Mouse (Mus musculus) B cell, adult 2 months (primary cell): Measurements from ENCODE around the gene Dync1i1.

Source experiments
- DNase-seq, 2 experiments: peaks; one replicate each; pipeline ENCODE4 v3.0.0; 2022

The Dync1i1 gene

GRCm38 (mm10) chr6:5781752-5782151 lies 56.3 kb downstream of the Dync1i1 start:
- DNase-seq: no peak

DNA sequence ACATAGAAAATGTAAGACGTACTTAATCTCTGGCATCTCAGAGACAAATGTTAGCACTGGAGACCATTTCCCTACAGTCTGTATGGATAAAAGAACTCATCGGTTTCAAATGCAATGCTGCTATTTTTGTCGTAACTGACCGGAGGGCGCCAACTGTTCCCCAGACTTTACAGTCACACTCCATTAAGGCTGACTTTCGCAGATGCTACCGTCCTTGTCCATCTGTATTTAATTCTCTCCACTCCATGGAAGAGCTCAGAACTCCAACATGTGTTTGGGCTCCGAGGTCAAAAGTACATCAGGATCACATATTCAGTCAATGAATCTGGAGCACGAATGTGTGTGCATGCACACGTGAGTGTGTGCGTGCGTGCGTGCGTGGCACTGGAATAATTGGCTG lies 58.4 kb downstream of the Dync1i1 start:
- no peak for DNase-seq

DNA sequence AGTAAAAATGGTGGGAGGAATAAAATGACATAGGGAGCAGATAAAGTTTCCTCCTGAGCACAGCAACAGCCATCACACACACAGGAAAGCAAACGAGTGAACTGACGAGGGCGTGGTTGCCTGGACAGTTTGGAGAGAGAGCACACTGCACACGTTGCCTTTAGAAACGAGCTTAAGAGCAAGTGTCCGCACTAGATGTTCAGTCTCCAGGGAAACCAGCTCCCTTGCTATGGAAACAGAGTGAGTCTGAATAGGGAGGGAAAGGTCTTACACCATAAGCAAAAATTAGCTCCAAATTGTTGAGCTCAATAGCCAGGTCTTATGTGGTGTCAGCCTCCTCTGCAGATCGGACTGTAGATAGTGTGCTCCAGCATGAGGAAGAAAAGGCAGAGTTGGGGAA lies 65.2 kb downstream of the Dync1i1 start:
- no peak for DNase-seq

- no peak for DNase-seq
Measured at GRCm38 (mm10) chr6:5794106-5794753, 68.8 kb downstream of the Dync1i1 start.

GRCm38 (mm10) chr6:5795314-5795713 lies 69.9 kb downstream of the Dync1i1 start:
- DNase-seq: no peak

GRCm38 (mm10) chr6:5802124-5802839 lies 76.8 kb downstream of the Dync1i1 start:
- no peak for DNase-seq

DNA sequence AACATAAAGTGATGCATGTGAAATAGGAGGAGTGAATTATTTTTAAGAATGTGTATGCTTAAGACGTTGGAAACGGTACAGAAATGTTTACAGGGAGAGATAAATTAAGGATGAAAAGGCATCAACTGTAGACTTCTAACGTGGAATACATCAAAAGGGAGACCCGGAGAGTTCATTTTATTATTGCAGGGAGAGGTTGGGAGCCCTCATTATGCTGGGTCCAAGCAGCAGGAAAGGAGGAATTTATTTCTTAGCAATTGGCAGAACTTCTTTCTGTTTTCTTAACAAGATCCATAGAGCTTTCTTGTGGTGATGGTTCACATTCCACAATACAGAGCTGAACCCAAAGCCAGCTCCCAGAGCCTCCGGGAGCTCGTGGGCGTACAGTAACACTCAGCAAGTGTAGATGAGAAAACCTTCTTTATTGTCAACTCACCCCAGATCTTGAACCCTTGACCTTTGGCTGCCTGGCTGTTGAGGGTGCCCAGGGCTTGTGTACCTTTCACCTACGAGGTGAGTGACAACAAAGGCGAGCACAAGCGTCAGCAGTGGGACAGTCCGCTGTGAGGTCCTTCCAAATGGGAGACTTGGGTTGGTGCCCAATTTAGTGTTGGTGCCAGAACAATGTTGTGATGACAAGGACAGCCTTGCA lies 77.5 kb downstream of the Dync1i1 start:
- no peak for DNase-seq

DNA sequence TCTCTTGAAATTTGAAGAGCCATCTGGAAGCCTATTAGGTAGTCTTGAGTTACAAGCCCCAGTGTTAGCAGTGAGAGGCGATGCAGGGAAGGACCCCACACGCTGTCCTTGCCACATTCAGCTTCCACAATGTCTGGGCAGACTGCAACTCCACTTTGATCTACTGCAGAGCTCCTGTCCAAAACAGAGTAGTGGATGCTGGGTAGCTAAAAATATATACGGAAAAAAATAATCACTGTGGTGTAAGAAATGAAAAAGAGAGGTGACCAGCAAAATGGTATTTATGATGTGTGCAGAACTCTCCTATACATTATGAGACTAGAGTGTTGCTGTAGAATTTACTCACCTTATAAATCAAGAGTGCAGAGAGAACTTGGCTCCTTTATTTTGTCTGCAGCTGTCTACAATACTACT lies 82.6 kb downstream of the Dync1i1 start:
- no peak for DNase-seq

- no peak for DNase-seq
Measured at GRCm38 (mm10) chr6:5812076-5812475, 86.6 kb downstream of the Dync1i1 start.

GRCm38 (mm10) chr6:5819674-5820073 lies 94.2 kb downstream of the Dync1i1 start:
- DNase-seq: no peak

DNA sequence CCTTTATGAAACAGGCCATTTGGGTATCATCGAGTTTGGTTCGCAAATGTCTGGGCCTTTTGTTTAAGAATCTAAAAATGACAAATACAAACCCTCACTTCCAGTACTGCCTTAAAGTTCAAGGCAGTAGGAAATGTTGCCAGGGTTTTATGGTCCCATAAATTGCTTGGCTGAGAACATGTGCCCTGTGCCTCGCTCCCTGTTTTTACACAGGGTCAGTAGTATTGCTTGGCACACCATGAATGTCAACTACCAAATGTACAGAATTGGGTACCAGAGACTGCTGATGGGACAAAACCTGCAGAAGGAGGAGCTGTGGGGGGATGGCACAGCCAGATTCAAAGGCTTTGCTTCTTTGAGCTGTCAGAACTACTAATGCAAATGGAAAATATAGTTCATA lies 100.0 kb downstream of the Dync1i1 start:
- no peak for DNase-seq

DNA sequence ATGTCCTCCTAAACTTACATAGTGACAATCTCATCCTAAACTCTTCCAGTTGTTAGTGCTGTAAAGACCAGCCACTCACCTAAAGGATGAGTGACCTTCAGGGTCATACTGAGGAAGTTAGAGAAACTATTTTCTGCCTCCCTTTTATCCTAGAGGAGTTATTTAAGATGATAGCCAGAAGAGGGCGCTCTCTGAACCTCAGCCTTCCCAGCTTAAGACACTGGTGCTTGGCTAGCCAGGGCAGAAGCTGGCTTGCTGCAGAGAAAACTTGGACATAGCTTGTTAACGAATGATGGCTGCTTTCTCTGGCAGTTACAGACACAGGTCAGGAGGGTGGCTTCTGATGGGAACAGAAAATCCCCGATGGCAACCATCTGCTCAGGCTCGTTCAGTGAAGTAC lies 101.6 kb downstream of the Dync1i1 start:
- no peak for DNase-seq

DNA sequence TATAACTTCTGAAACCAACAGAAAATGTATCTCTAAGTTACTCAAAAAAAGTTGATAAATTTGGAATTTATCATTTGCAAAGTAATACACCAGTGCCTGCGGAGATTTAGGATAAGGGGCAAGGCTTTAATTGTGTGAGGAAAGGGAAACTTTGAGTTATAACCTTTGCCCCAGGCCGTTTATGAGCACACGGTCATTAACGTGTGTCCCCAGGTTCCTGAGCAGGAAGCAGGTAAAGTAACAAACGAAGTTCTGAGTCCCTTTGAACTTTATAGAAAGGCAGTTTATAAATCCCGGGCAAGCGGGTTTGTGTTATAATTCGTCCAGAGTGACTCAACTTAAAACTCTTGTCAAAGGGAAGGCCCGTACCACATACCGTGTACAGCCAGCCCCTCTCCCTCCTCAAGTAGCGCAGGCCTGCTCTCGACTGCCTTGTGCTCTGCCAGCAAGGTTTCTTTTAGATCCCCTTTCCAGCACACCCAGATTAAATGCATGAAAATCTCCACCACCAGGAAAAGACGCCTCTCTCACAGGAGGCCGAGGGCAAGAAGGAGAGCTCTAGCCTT lies 103.1 kb downstream of the Dync1i1 start:
- no peak for DNase-seq

GRCm38 (mm10) chr6:5829148-5829547 lies 103.7 kb downstream of the Dync1i1 start:
- no peak for DNase-seq

DNA sequence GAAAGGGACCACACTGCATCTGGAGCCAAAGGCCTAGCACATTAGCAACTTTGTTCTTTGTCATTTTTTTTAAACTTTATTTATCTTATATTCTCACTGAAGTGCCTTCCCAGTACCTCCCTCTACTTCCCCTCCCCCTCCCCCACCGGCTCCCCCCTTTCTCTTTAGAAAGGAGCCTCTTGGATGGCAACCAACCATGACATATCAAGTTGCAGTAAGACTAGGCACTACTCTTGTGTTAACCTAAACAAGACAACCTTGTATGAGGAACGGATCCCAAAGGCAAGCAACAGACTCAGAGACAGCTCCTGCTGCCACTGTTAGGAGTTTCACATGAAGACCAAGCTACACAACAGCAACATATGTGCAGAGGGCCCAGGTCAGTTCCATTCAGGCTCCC lies 105.3 kb downstream of the Dync1i1 start:
- DNase-seq: no peak

GRCm38 (mm10) chr6:5831233-5831632 lies 105.8 kb downstream of the Dync1i1 start:
- no peak for DNase-seq

GRCm38 (mm10) chr6:5832838-5833237 lies 107.4 kb downstream of the Dync1i1 start:
- no peak for DNase-seq

DNA sequence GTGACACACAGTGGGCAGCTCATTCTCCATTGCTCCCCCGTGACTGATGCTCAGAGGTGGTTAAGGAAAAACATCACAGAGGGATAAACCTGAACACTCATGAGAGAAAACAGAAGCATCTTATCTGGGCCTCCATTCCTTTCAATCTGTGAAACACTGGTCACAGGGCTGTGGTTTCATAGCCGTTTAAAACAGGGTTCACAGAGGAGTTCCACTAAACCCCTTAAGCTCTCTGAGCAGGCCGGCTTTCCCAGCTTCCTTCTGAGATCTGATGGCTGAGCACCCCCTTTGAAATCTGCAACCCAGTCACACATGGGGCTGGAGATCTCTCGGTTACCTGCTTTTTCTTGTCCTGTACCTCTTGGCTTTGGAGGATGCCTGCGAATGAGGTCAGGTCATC lies 117.0 kb downstream of the Dync1i1 start:
- DNase-seq: no peak

GRCm38 (mm10) chr6:5846154-5846553 lies 120.7 kb downstream of the Dync1i1 start:
- DNase-seq: no peak

DNA sequence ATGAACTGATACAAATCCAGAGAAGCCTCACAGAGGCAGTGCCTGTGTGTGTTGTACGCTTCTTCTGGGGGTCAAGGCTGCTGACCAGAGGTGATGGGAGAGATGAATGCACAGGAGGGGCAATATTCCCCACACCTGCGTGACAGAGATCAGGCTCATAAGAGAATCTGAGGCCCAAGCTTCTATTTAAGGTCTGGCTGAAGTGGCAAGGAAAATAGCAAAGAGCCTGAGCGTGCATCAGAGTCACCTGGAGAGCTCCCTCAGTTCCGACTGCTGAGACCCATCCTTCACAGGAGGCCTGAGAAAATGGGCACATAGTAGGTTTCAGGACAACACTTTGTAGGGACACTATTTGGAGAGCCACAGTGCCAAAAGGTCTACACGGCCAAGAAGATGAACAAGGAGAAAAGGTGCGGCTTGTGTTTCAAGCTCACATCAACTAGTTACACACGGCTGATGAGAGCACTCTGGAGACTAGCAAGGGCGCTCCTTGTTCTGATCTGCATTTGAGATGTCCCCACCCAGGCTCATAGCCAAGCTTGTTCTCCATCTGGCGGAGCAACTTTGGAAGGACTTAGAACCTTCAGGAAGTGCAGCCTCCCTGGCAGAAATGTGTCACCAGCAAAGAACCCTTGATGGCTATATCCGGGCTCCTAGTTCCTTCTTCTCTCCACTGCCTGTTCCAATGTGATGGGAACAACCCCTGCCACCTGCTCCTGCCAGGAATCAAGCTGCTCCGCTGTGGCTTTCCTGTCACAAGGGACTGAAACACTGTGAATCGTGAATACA lies 128.8 kb downstream of the Dync1i1 start:
- no peak for DNase-seq

DNA sequence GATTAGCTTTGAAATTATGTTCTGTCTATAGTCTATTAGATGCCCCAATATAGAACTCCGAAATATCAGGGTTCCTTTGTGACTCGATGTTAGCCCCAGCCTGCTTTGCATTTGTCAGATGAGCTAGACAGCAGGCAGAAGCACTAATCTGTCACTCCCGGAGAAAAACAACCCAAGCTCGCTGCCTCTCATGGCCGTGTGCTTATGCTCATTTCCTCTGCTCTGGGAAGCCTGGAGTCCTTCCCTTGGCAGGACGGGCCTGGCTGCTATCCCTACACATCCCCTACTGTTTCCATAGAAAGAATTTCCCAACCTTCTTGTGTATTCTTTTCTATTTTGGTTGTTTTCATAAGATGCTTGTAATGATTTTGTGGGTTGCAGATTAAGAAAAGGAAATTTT lies 130.1 kb downstream of the Dync1i1 start:
- DNase-seq: no peak

DNA sequence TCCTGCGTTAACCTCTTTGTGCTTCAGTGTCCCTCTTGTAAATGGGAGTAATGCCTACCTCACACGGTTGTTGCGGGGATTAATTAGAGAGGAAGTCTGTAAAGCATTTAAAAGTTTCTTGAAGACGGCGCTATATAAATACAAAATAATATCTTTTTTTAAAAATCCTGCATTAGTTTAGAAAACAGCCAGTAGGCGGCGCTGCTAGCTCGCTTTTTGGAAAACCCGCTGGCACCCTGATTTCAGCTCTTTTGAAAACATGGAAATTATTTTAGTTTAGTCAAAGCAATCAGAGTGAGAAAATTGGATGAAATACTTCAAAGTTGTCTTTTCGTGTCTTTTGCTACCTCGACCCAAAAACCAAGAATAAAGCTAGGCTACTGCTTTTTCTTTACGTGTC lies 132.9 kb downstream of the Dync1i1 start:
- DNase-seq: peak in 1 of 2 experiments; percentile 3
